Mouse (Mus musculus) ES-Bruce4 (cell line): ENCODE measurements at regions not wholly inside any gene's neighbourhood (a gene's known extent, or its start where the extent isn't known, plus 50 kb on each side); places are given as distances from the start of the nearest gene placed in this dataset.

Experiments
- CTCF ChIP-seq: IDR thresholded peaks from one replicate; pipeline ENCODE4 v1.8.1; 2011; ENCODE audit warnings: low read depth, low read length
- EP300 ChIP-seq: IDR thresholded peaks from 2 replicates; pipeline ENCODE4 v1.6.1; 2011; ENCODE audit warnings: low read depth, low read length; ENCODE audit not compliant: insufficient read depth
- POLR2A ChIP-seq: IDR thresholded peaks from one replicate; pipeline ENCODE4 v1.8.1; 2011; ENCODE audit warnings: low read length; ENCODE audit not compliant: insufficient read depth

GRCm38 (mm10) chr2:117984569-117984968 lies 127.1 kb upstream of the Thbs1 start:
- TF ChIP-seq CTCF (no peak), EP300 (no peak), POLR2A (no peak)
